Mouse (Mus musculus) kidney, postnatal 25 days (tissue): ENCODE data around the gene Slc35f2.
A peak's percentile ranks its signal among the peaks of the same experiment; 100 is the strongest.

Experiments
- DNase-seq, 2 experiments: peaks; one replicate each; pipeline ENCODE4 v3.0.0; 2021; ENCODE audit warnings: mixed read lengths in 2 of 2

Slc35f2 gene

GRCm38 (mm10) chr9:53829081-53829865 is 57.9 kb downstream of the Slc35f2 start:
- DNase-seq, result peak in 1 of 2 experiments; percentile 44

- DNase-seq, result no peak
Observed at GRCm38 (mm10) chr9:53829866-53830209, 58.5 kb downstream of the Slc35f2 start.

GRCm38 (mm10) chr9:53835039-53835438 is 63.7 kb downstream of the Slc35f2 start:
- no peak for DNase-seq

- no peak for DNase-seq
Observed at GRCm38 (mm10) chr9:53835976-53836375, 64.6 kb downstream of the Slc35f2 start.

- DNase-seq, result no peak
Observed at GRCm38 (mm10) chr9:53838816-53839215, 67.5 kb downstream of the Slc35f2 start.

- no peak for DNase-seq
Observed at GRCm38 (mm10) chr9:53848548-53848947, 77.2 kb downstream of the Slc35f2 start.

GRCm38 (mm10) chr9:53849864-53850263 is 78.5 kb downstream of the Slc35f2 start, which contains the start of gene Sln:
Sln (plus strand) TSS chr9:53850164.
- DNase-seq, result no peak

- peak; percentile 69 to 71 for DNase-seq
Observed at GRCm38 (mm10) chr9:53852158-53852557, 80.8 kb downstream of the Slc35f2 start.

- no peak for DNase-seq
Observed at GRCm38 (mm10) chr9:53853672-53854071, 82.3 kb downstream of the Slc35f2 start.

GRCm38 (mm10) chr9:53854525-53854924 is 83.2 kb downstream of the Slc35f2 start:
- DNase-seq, result no peak

GRCm38 (mm10) chr9:53857864-53858263 is 86.5 kb downstream of the Slc35f2 start:
- no peak for DNase-seq
